8 mouse cellular contexts compared by ENCODE assay signal in the genomic region with DNA sequence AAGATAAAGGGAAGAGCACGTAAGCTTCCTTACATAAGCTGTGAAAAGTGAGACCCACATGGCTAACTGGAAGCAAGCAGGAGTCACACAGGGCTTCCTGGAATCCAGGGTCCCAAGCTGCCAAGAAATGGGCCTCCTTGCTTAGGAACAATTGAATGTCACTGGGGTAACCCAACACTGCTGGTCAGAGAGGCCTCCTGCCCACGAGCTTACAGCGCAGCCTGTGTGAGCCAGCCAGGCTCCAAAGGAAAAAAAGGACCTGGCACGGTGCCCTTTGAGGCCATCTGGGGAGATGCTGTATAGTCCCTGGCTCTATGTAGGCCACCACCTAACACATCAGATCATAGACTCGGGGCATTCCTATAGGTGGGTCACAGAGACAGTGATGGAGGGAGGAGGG. TPM values are rescaled to one million over a fixed set of nuclear protein-coding genes. Genes with fewer than 3 reads are reported as not detected.
A peak's percentile ranks its signal among the peaks of the same experiment; 100 is the strongest.
DNase-seq lines count a peak whose midpoint lies in the region; ATAC-seq and TF ChIP-seq lines count a peak whose summit lies in the region.

No protein-coding gene starts in this region.

- no peaks in the 10 kb centered on the region for H3K9me3 ChIP-seq in hindbrain, postnatal 0 days (ENCODE audit: low read length)
- no peaks in the 10 kb centered on the region for H3K9me3 ChIP-seq in hindbrain, embryonic 11.5 days (ENCODE audit: control insufficient read depth, low read length)
- no peaks in the 10 kb centered on the region for H3K9me3 ChIP-seq in stomach, embryonic 16.5 days (replicated peaks; ENCODE audit: control insufficient read depth, low read length)

- intact Hi-C loops in heart, postnatal 36 days (cut with DNase I): no loop called here

- H3K27me3 ChIP-seq in hindbrain, postnatal 0 days (ENCODE audit: insufficient read depth, low read length): no peaks in the 10 kb centered on the region
- H3K27me3 ChIP-seq in hindbrain, embryonic 11.5 days (ENCODE audit: control insufficient read depth, insufficient read depth, low read length): no peaks in the 10 kb centered on the region
- H3K27me3 ChIP-seq in stomach, embryonic 16.5 days (ENCODE audit: control insufficient read depth, insufficient read depth, low read length): no peaks in the 10 kb centered on the region

- H3K4me3 ChIP-seq in hindbrain, postnatal 0 days (ENCODE audit: low read length): no peak overlapping the region
- H3K4me3 ChIP-seq in hindbrain, embryonic 11.5 days (ENCODE audit: low read depth, low read length): no peak overlapping the region
- no peak overlapping the region for H3K4me3 ChIP-seq in stomach, embryonic 16.5 days (replicated peaks; ENCODE audit: low read length)

- 0 out of 2 replicates have a peak, but pooled peaks cover 6% of the 10 kb centered on the region for H3K4me1 ChIP-seq in hindbrain, postnatal 0 days (ENCODE audit: insufficient read depth, low read length)
- no peaks in the 10 kb centered on the region for H3K4me1 ChIP-seq in hindbrain, embryonic 11.5 days (replicated peaks; ENCODE audit: control insufficient read depth, insufficient read depth, low read length)
- 0 out of 2 replicates have a peak, but pooled peaks cover 6% of the 10 kb centered on the region for H3K4me1 ChIP-seq in stomach, embryonic 16.5 days (ENCODE audit: control insufficient read depth, insufficient read depth, low read length)

- no peak overlapping the region for H3K9ac ChIP-seq in hindbrain, postnatal 0 days (replicated peaks; ENCODE audit: low read length)
- H3K9ac ChIP-seq in hindbrain, embryonic 11.5 days (ENCODE audit: low read depth, low read length): no peak overlapping the region
- no peak overlapping the region; the same call in 1 of the 2 replicates for H3K9ac ChIP-seq in stomach, embryonic 16.5 days (ENCODE audit: low read length)

- peak; percentile 69 for DNase-seq in hindbrain, postnatal 0 days (ENCODE audit: low spot score)
- DNase-seq in hindbrain, embryonic 11.5 days (ENCODE audit: low spot score): no peak
- DNase-seq in NIH3T3 (ENCODE audit: low read depth): peak; percentile 77
- DNase-seq in cerebellum, postnatal 14 days: peak; percentile 91 to 96
- peak; percentile 67 for DNase-seq in heart, postnatal 36 days
- no peak for DNase-seq in spleen, postnatal 36 days (ENCODE audit: low spot score in 2 of 2)
- DNase-seq in thymus, postnatal 14 days: no peak

- no peak overlapping the region for H3K4me2 ChIP-seq in hindbrain, postnatal 0 days (ENCODE audit: low read depth, low read length)
- no peak overlapping the region for H3K4me2 ChIP-seq in hindbrain, embryonic 11.5 days (replicated peaks; ENCODE audit: low read depth, low read length)
- no peak overlapping the region for H3K4me2 ChIP-seq in stomach, embryonic 16.5 days (ENCODE audit: low read depth, low read length)

- no peaks in the 10 kb centered on the region for H3K36me3 ChIP-seq in hindbrain, postnatal 0 days (ENCODE audit: insufficient read depth, low read length)
- no peaks in the 10 kb centered on the region for H3K36me3 ChIP-seq in hindbrain, embryonic 11.5 days (ENCODE audit: control insufficient read depth, insufficient read depth, low read length)
- no peaks in the 10 kb centered on the region for H3K36me3 ChIP-seq in stomach, embryonic 16.5 days (ENCODE audit: control insufficient read depth, insufficient read depth, low read length)

- ATAC-seq in hindbrain, postnatal 0 days: peak; percentile 24; the same call in 1 of the 2 replicates
- ATAC-seq in hindbrain, embryonic 11.5 days (ENCODE audit: low FRiP score): no peak
- 0 out of 2 replicates have a peak, but pooled peaks have one; percentile 15 for ATAC-seq in stomach, embryonic 16.5 days (ENCODE audit: insufficient read depth, low FRiP score)

- H3K27ac ChIP-seq in hindbrain, postnatal 0 days: no peak overlapping the region
- no peak overlapping the region for H3K27ac ChIP-seq in hindbrain, embryonic 11.5 days (ENCODE audit: low read depth, low read length)
- H3K27ac ChIP-seq in stomach, embryonic 16.5 days (ENCODE audit: low read length): no peak overlapping the region

- no peak for TF ChIP-seq CTCF in hindbrain, postnatal 0 days (IDR thresholded peaks at IDR 0.05; ENCODE audit: low read depth)

- WGBS in hindbrain, postnatal 0 days: 58% methylated on average over 5 of the region's 5 CpGs
- 80% methylated on average over 5 of the region's 5 CpGs for WGBS in hindbrain, embryonic 11.5 days
- 67% methylated on average over 5 of the region's 5 CpGs for WGBS in stomach, embryonic 16.5 days

RNA-seq across cellular contexts. Expression of gene B4galt5, which starts 24.3 kb away (rescaled TPM):
- total RNA-seq in hindbrain, postnatal 0 days (2014; rRNA removed): 60.5 and 67.5 TPM in 2 replicates
- polyA plus RNA-seq in hindbrain, postnatal 0 days (2015; fragmentation: Nextera tagmentation; extraction: Ambion mirVana): 28.9 and 31.5 TPM in 2 replicates
- 15.3 and 19.2 TPM in 2 replicates for polyA plus RNA-seq in hindbrain, embryonic 11.5 days (2014; fragmentation: Nextera tagmentation; extraction: Ambion mirVana)
- total RNA-seq in heart, postnatal 36 days (2021): 10 to 100 TPM in 1 of 2 experiments, 1 to 10 TPM in 1; 10.0 to 13.5 TPM
- 7.0 and 7.5 TPM in 2 replicates for polyA plus RNA-seq in stomach, embryonic 16.5 days (2015; fragmentation: Nextera tagmentation; extraction: Ambion mirVana)

RNA-seq across cellular contexts. Expression of gene Slc9a8, which starts 48.2 kb away (rescaled TPM):
- total RNA-seq in hindbrain, postnatal 0 days (2014; rRNA removed): 41.8 and 43.1 TPM in 2 replicates
- polyA plus RNA-seq in hindbrain, postnatal 0 days (2015; fragmentation: Nextera tagmentation; extraction: Ambion mirVana): 17.4 and 17.9 TPM in 2 replicates
- polyA plus RNA-seq in hindbrain, embryonic 11.5 days (2014; fragmentation: Nextera tagmentation; extraction: Ambion mirVana): 15.7 and 21.8 TPM in 2 replicates
- total RNA-seq in heart, postnatal 36 days (2021): 10 to 100 TPM; 24.7 to 27.9 TPM
- polyA plus RNA-seq in stomach, embryonic 16.5 days (2015; fragmentation: Nextera tagmentation; extraction: Ambion mirVana): 21.5 and 21.7 TPM in 2 replicates

Comparison
In these comparisons a context has a peak if more than half of its experiments do, and no peak if none do; other contexts are left out.
1. DNase-seq: peak in hindbrain, postnatal 0 days (single experiment), NIH3T3 (single experiment), cerebellum, postnatal 14 days (2 of 2) and heart, postnatal 36 days (2 of 2); none in hindbrain, embryonic 11.5 days (single experiment), spleen, postnatal 36 days (0 of 2) and thymus, postnatal 14 days (single experiment).